Mouse (Mus musculus): ENCODE measurements around the gene Nf1. TPM values are rescaled to one million over a fixed set of nuclear protein-coding genes. Genes with fewer than 3 reads are reported as not detected.

Nf1 gene
- total RNA-seq, 1 experiment from 2014 or later, result 71.1 TPM

- no peak for DNase-seq
Observed at GRCm38 (mm10) chr11:79589317-79590075, 250.0 kb downstream of the Nf1 start.

GRCm38 (mm10) chr11:79590664-79591590 lies 251.4 kb downstream of the Nf1 start, which contains the start of gene Rab11fip4:
Gene Rab11fip4 (plus strand): TSS chr11:79591212.
- DNase-seq, result peak; percentile 31

GRCm38 (mm10) chr11:79591591-79591975 lies 252.1 kb downstream of the Nf1 start:
- DNase-seq, result no peak

GRCm38 (mm10) chr11:79593495-79593894 lies 254.0 kb downstream of the Nf1 start:
- DNase-seq, result no peak

- no peak for DNase-seq
Observed at GRCm38 (mm10) chr11:79610454-79610853, 271.0 kb downstream of the Nf1 start.

GRCm38 (mm10) chr11:79611011-79611666 lies 271.6 kb downstream of the Nf1 start:
- no peak for DNase-seq

GRCm38 (mm10) chr11:79612046-79612600 lies 272.6 kb downstream of the Nf1 start:
- no peak for DNase-seq

GRCm38 (mm10) chr11:79613084-79613483 lies 273.6 kb downstream of the Nf1 start:
- DNase-seq, result no peak

- DNase-seq, result no peak
Observed at GRCm38 (mm10) chr11:79613711-79614110, 274.2 kb downstream of the Nf1 start.

GRCm38 (mm10) chr11:79614880-79615279 lies 275.4 kb downstream of the Nf1 start:
- DNase-seq, result no peak

GRCm38 (mm10) chr11:79615871-79616270 lies 276.4 kb downstream of the Nf1 start:
- DNase-seq, result no peak

- no peak for DNase-seq
Observed at GRCm38 (mm10) chr11:79617991-79618390, 278.5 kb downstream of the Nf1 start.

GRCm38 (mm10) chr11:79623029-79623428 lies 283.5 kb downstream of the Nf1 start:
- no peak for DNase-seq

- peak; percentile 68 for DNase-seq
Observed at GRCm38 (mm10) chr11:79624801-79625302, 285.4 kb downstream of the Nf1 start.

GRCm38 (mm10) chr11:79628716-79629115 lies 289.2 kb downstream of the Nf1 start:
- no peak for DNase-seq

- DNase-seq, result no peak
Observed at GRCm38 (mm10) chr11:79629752-79630374, 290.4 kb downstream of the Nf1 start.

- DNase-seq, result no peak
Observed at GRCm38 (mm10) chr11:79630521-79630920, 291.0 kb downstream of the Nf1 start.

All from adrenal gland, postnatal 25 days (tissue).